Mouse (Mus musculus): ENCODE data around the gene Siah1b.

DNA sequence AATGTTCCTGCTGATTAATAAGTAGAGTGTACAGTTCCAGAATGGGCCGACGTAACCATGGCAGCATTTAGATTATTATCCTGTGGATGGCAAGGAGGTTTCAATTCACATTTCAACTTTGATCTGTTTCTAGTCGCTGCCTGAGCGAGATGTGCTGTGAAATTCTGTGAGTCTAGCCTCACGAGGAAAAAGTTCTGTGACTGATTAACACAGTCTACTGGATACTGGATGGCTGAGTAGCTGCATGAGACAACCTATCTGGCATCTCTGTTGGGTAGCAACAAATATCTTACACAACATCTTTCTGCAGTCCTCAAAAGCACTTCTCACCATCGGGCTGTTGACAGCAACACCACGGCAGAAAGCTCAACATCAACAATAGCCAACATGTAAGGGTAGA, 43.8 kb downstream of the Siah1b start:
- TF ChIP-seq ZC3H11A (IDR thresholded peaks at IDR 0.05; ENCODE audit: borderline replicate concordance, low read depth, low read length) (no peak), ZNF384 (IDR thresholded peaks at IDR 0.05; ENCODE audit: low read depth, low read length) (no peak)
